Mouse (Mus musculus) G1E (cell line): ENCODE results near the gene Pcbd1.

ENCODE experiments used
- CTCF ChIP-seq: IDR thresholded peaks from 2 replicates; pipeline ENCODE4 v1.5.1; 2012; ENCODE audit warnings: low read depth, low read length, inconsistent platforms, mixed read lengths
- GATA1 ChIP-seq: IDR thresholded peaks from 2 replicates; pipeline ENCODE4 v1.6.1; 2012; ENCODE audit warnings: borderline replicate concordance, low read length, inconsistent platforms, mixed read lengths
- GATA2 ChIP-seq: IDR thresholded peaks from 2 replicates; pipeline ENCODE4 v1.6.1; 2012; ENCODE audit warnings: low read depth, low read length, inconsistent platforms, borderline replicate concordance
- POLR2AphosphoS5 ChIP-seq: IDR thresholded peaks from 2 replicates; pipeline ENCODE4 v1.6.1; 2012; ENCODE audit warnings: low read depth, low read length, inconsistent platforms; ENCODE audit not compliant: insufficient replicate concordance
- TAL1 ChIP-seq: conservative IDR thresholded peaks from 2 replicates; pipeline ENCODE4 v1.6.1; 2012; ENCODE audit warnings: low read depth, low read length, inconsistent platforms, mixed read lengths

GRCm38 (mm10) chr10:61128701-61129365 is 39.7 kb downstream of the Pcbd1 start:
- no peak for TF ChIP-seq TAL1
- TF ChIP-seq CTCF: no peak
- TF ChIP-seq GATA1: no peak
- no peak for TF ChIP-seq GATA2
- no peak for TF ChIP-seq POLR2AphosphoS5
